Mouse (Mus musculus): ENCODE measurements around the gene Gm9958. TPM values are rescaled to one million over a fixed set of nuclear protein-coding genes. Genes with fewer than 3 reads are reported as not detected.

The Gm9958 gene
- 1.2 and 2.6 TPM in 2 replicates for polyA plus RNA-seq (2012; rRNA removed)

- WGBS, result 0% methylated on average over 7 of the region's 7 CpGs
- Histone ChIP-seq H3K27me3 (ENCODE audit: control insufficient read depth, insufficient read depth, low read length) (no peaks in the 10 kb centered on the region), H3K4me3 (ENCODE audit: control insufficient read depth, insufficient read depth, low read length) (peak within 1 kb of the TSS; percentile 87), H3K36me3 (ENCODE audit: control insufficient read depth, insufficient read depth, low read length) (no peaks in the 10 kb centered on the region), H3K27ac (ENCODE audit: control insufficient read depth, insufficient read depth, low read length) (peak within 1 kb of the TSS; percentile 78), H3K4me1 (replicated peaks; ENCODE audit: control insufficient read depth, insufficient read depth, low read length) (no peaks in the 10 kb centered on the region)
- TF ChIP-seq POLR2A (IDR thresholded peaks at IDR 0.05; ENCODE audit: control insufficient read depth, extremely low read depth, insufficient read depth, low read length, poor library complexity) (no peak), CTCF (IDR thresholded peaks at IDR 0.05; ENCODE audit: borderline replicate concordance, control insufficient read depth, extremely low read depth, insufficient read depth, low read length, poor library complexity) (no peak)
- no peak for DNase-seq
Observed at GRCm38 (mm10) chr5:90367067-90367303, at the start of gene Gm9958. TSS of gene Gm9958 (plus strand) at chr5:90367204.

- 7% methylated on average over 1 of the region's 1 CpGs for WGBS
- Histone ChIP-seq H3K36me3 (ENCODE audit: control insufficient read depth, insufficient read depth, low read length) (no peaks in the 10 kb centered on the region), H3K4me3 (ENCODE audit: control insufficient read depth, insufficient read depth, low read length) (no peak overlapping the region), H3K27ac (ENCODE audit: control insufficient read depth, insufficient read depth, low read length) (no peak overlapping the region; the same call in 1 of the 2 replicates), H3K4me1 (replicated peaks; ENCODE audit: control insufficient read depth, insufficient read depth, low read length) (no peaks in the 10 kb centered on the region), H3K27me3 (ENCODE audit: control insufficient read depth, insufficient read depth, low read length) (no peaks in the 10 kb centered on the region)
- TF ChIP-seq CTCF (IDR thresholded peaks at IDR 0.05; ENCODE audit: borderline replicate concordance, control insufficient read depth, extremely low read depth, insufficient read depth, low read length, poor library complexity), result no peak
- TF ChIP-seq POLR2A (IDR thresholded peaks at IDR 0.05; ENCODE audit: control insufficient read depth, extremely low read depth, insufficient read depth, low read length, poor library complexity), result no peak
- no peak for DNase-seq
Observed at GRCm38 (mm10) chr5:90331071-90331470, 35.9 kb upstream of the Gm9958 start.

- TF ChIP-seq POLR2A (IDR thresholded peaks at IDR 0.05; ENCODE audit: control insufficient read depth, extremely low read depth, insufficient read depth, low read length, poor library complexity), result no peak
- 99% methylated on average over 2 of the region's 2 CpGs for WGBS
- Histone ChIP-seq H3K36me3 (ENCODE audit: control insufficient read depth, insufficient read depth, low read length) (no peaks in the 10 kb centered on the region), H3K4me3 (ENCODE audit: control insufficient read depth, insufficient read depth, low read length) (no peak overlapping the region), H3K4me1 (replicated peaks; ENCODE audit: control insufficient read depth, insufficient read depth, low read length) (no peaks in the 10 kb centered on the region), H3K27ac (ENCODE audit: control insufficient read depth, insufficient read depth, low read length) (no peak overlapping the region), H3K27me3 (ENCODE audit: control insufficient read depth, insufficient read depth, low read length) (no peaks in the 10 kb centered on the region)
- DNase-seq, result no peak
Observed at GRCm38 (mm10) chr5:90332478-90332877, 34.5 kb upstream of the Gm9958 start.

GRCm38 (mm10) chr5:90338177-90339091, 28.6 kb upstream of the Gm9958 start:
- 92% methylated on average over 7 of the region's 7 CpGs for WGBS
- Histone ChIP-seq H3K4me1 (replicated peaks; ENCODE audit: control insufficient read depth, insufficient read depth, low read length) (no peaks in the 10 kb centered on the region), H3K27me3 (ENCODE audit: control insufficient read depth, insufficient read depth, low read length) (no peaks in the 10 kb centered on the region), H3K36me3 (ENCODE audit: control insufficient read depth, insufficient read depth, low read length) (no peaks in the 10 kb centered on the region), H3K4me3 (ENCODE audit: control insufficient read depth, insufficient read depth, low read length) (no peak overlapping the region), H3K27ac (ENCODE audit: control insufficient read depth, insufficient read depth, low read length) (no peak overlapping the region)
- no peak for DNase-seq
- TF ChIP-seq CTCF (IDR thresholded peaks at IDR 0.05; ENCODE audit: borderline replicate concordance, control insufficient read depth, extremely low read depth, insufficient read depth, low read length, poor library complexity) (no peak), POLR2A (IDR thresholded peaks at IDR 0.05; ENCODE audit: control insufficient read depth, extremely low read depth, insufficient read depth, low read length, poor library complexity) (no peak)

GRCm38 (mm10) chr5:90339129-90339952, 27.7 kb upstream of the Gm9958 start:
- H3K27ac ChIP-seq (ENCODE audit: control insufficient read depth, insufficient read depth, low read length), result peak overlapping the region; percentile 4; the same call in 1 of the 2 replicates
- peak; percentile 12 for DNase-seq
- WGBS, result 19% methylated on average over 5 of the region's 5 CpGs

GRCm38 (mm10) chr5:90339953-90340343, 27.1 kb upstream of the Gm9958 start:
- no peak overlapping the region for H3K27ac ChIP-seq (ENCODE audit: control insufficient read depth, insufficient read depth, low read length)

More at GRCm38 (mm10) chr5:90339129-90339952, 27.7 kb upstream of the Gm9958 start:
- no peaks in the 10 kb centered on the region for H3K4me1 ChIP-seq (replicated peaks; ENCODE audit: control insufficient read depth, insufficient read depth, low read length)
- H3K4me3 ChIP-seq (ENCODE audit: control insufficient read depth, insufficient read depth, low read length), result no peak overlapping the region
- no peak for TF ChIP-seq CTCF (IDR thresholded peaks at IDR 0.05; ENCODE audit: borderline replicate concordance, control insufficient read depth, extremely low read depth, insufficient read depth, low read length, poor library complexity)
- no peak for TF ChIP-seq POLR2A (IDR thresholded peaks at IDR 0.05; ENCODE audit: control insufficient read depth, extremely low read depth, insufficient read depth, low read length, poor library complexity)
- no peaks in the 10 kb centered on the region for H3K27me3 ChIP-seq (ENCODE audit: control insufficient read depth, insufficient read depth, low read length)
- no peaks in the 10 kb centered on the region for H3K36me3 ChIP-seq (ENCODE audit: control insufficient read depth, insufficient read depth, low read length)

More at GRCm38 (mm10) chr5:90339953-90340343, 27.1 kb upstream of the Gm9958 start:
- Histone ChIP-seq H3K4me3 (ENCODE audit: control insufficient read depth, insufficient read depth, low read length) (no peak overlapping the region), H3K27me3 (ENCODE audit: control insufficient read depth, insufficient read depth, low read length) (no peaks in the 10 kb centered on the region), H3K36me3 (ENCODE audit: control insufficient read depth, insufficient read depth, low read length) (no peaks in the 10 kb centered on the region), H3K4me1 (replicated peaks; ENCODE audit: control insufficient read depth, insufficient read depth, low read length) (no peaks in the 10 kb centered on the region)
- TF ChIP-seq POLR2A (IDR thresholded peaks at IDR 0.05; ENCODE audit: control insufficient read depth, extremely low read depth, insufficient read depth, low read length, poor library complexity) (no peak), CTCF (IDR thresholded peaks at IDR 0.05; ENCODE audit: borderline replicate concordance, control insufficient read depth, extremely low read depth, insufficient read depth, low read length, poor library complexity) (no peak)
- DNase-seq, result no peak
- 92% methylated on average over 1 of the region's 1 CpGs for WGBS

Data from thymus, adult 2 months (tissue).